Mouse (Mus musculus) heart, adult 2 months (tissue): ENCODE results near the gene Mpnd. TPM values are rescaled to one million over a fixed set of nuclear protein-coding genes. Genes with fewer than 3 reads are reported as not detected.

Experiments
- DNase-seq, 2 experiments: peaks; one replicate each; pipeline ENCODE4 v3.0.0; 2021
- H3K27ac ChIP-seq: fragments of 200-600 bp; 2 replicates; pipeline ENCODE4 v1.8.1; 2022
- H3K27me3 ChIP-seq: fragments of 200-500 bp; 2 replicates; pipeline ENCODE4 v1.6.1; 2012; ENCODE audit warnings: mild to moderate bottlenecking, low read length, inconsistent platforms, mixed read lengths; ENCODE audit not compliant: control insufficient read depth, insufficient read depth
- H3K36me3 ChIP-seq: fragments of 200-500 bp; 2 replicates; pipeline ENCODE4 v1.6.1; 2012; ENCODE audit warnings: low read length, inconsistent platforms; ENCODE audit not compliant: control insufficient read depth, insufficient read depth
- H3K4me1 ChIP-seq: fragments of 200-500 bp; 2 replicates; pipeline ENCODE4 v1.6.1; 2011; ENCODE audit warnings: low read length; ENCODE audit not compliant: control insufficient read depth, insufficient read depth
- H3K4me3 ChIP-seq: fragments of 200-600 bp; 2 replicates; pipeline ENCODE4 v1.8.1; 2022
- H3K79me2 ChIP-seq: fragments of 200-500 bp; replicated peaks from 2 replicates; pipeline ENCODE4 v1.6.1; 2012; ENCODE audit warnings: mild to moderate bottlenecking, inconsistent platforms, low read length, moderate library complexity, mixed read lengths; ENCODE audit not compliant: control insufficient read depth, insufficient read depth
- H3K9ac ChIP-seq: fragments of 200-500 bp; 2 replicates; pipeline ENCODE4 v1.6.1; 2012; ENCODE audit warnings: low read depth, mild to moderate bottlenecking, control low read depth, inconsistent platforms, low read length, mixed read lengths
- CTCF ChIP-seq: fragments of 200-600 bp; IDR thresholded peaks from 2 replicates; pipeline ENCODE4 v1.8.1; 2022; ENCODE audit warnings: antibody characterized with exemption, mild to moderate bottlenecking, moderate library complexity
- EP300 ChIP-seq: fragments of 200-500 bp; IDR thresholded peaks from 2 replicates; pipeline ENCODE4 v1.6.1; 2011; ENCODE audit warnings: low read depth, low read length, control low read depth; ENCODE audit not compliant: insufficient read depth
- POLR2A ChIP-seq: fragments of 200-500 bp; IDR thresholded peaks from 2 replicates; pipeline ENCODE4 v1.6.1; 2011; ENCODE audit warnings: mild to moderate bottlenecking, low read depth, low read length, control low read depth; ENCODE audit not compliant: insufficient read depth
- WGBS: fragments of 180-500 bp; shearing (Covaris S2); methylation state at CpG from one replicate; pipeline ENCODE4 v1.1.7; 2018; 5-methylcytosine and 5-hydroxymethylcytosine counted together
- intact Hi-C: fragments of 180-260 bp; cut with DNase I; formaldehyde crosslinking; loops from one replicate; pipeline ENCODE4 v1.15.1; 2025
- polyA plus RNA-seq: library from polyadenylated mRNA; depleted of rRNA; stranded (reverse); fragments of >200 nt; gene quantifications from 2 replicates; pipeline ENCODE4 v1.2.3, GENCODE M21; 2012
- total RNA-seq, 2 experiments: library from RNA; stranded (reverse); gene quantifications; 2 replicates each; pipeline ENCODE4 v1.2.3; 2021

Gene Mpnd
- total and polyA plus RNA-seq, 3 experiments = 63.1 to 78.9 (median 68.0) TPM

DNA sequence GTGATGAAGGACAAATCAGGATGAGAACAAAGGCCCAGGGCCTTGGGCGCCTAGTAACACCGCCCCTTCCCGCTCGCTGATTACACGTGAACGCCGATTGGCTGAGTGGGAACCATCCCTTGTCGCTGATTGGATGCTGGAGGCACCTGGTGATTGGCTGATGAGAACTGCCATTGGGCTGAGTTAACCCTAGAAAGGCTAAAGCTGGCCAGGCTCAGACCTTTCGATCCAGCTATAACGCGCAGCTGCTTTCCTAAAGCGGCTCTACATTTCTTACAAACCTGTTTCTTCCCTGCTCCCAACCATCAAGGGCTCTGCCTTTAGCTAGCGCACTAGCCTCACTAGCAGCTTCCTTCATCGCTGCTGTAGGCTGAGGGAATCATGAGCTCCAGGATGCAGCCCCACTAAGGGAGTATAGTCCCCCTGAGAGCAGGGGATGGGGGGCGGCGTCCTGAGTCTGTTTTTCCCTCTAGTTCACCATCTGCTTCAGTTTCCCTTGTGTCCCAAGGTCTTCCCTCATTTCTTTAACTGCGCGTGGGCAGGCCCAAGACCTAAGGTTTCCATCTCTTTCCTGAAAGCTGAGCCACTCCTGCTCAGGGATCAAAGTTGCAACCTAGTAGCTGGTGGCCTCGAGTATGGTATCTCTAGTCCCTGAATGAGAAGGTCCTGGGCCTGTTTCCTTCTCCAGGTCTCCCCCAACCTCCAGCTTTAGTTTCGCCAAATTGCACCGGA, 3.0 kb downstream of the Mpnd start:
- intact Hi-C loops = no loop called here
- Histone ChIP-seq H3K4me3 (peak overlapping the region; percentile 81), H3K4me1 (peaks cover 4% of the 10 kb centered on the region), H3K9ac (peak overlapping the region; percentile 48), H3K79me2 (no peaks in the 10 kb centered on the region), H3K27me3 (no peaks in the 10 kb centered on the region), H3K27ac (peak overlapping the region; percentile 87), H3K36me3 (no peaks in the 10 kb centered on the region)
- DNase-seq = peak; percentile 89 to 94
- WGBS = under 1% methylated on average over 21 of the region's 21 CpGs
- TF ChIP-seq EP300 (no peak), CTCF (no peak), POLR2A (no peak; the same call in 1 of the 2 replicates)

DNA sequence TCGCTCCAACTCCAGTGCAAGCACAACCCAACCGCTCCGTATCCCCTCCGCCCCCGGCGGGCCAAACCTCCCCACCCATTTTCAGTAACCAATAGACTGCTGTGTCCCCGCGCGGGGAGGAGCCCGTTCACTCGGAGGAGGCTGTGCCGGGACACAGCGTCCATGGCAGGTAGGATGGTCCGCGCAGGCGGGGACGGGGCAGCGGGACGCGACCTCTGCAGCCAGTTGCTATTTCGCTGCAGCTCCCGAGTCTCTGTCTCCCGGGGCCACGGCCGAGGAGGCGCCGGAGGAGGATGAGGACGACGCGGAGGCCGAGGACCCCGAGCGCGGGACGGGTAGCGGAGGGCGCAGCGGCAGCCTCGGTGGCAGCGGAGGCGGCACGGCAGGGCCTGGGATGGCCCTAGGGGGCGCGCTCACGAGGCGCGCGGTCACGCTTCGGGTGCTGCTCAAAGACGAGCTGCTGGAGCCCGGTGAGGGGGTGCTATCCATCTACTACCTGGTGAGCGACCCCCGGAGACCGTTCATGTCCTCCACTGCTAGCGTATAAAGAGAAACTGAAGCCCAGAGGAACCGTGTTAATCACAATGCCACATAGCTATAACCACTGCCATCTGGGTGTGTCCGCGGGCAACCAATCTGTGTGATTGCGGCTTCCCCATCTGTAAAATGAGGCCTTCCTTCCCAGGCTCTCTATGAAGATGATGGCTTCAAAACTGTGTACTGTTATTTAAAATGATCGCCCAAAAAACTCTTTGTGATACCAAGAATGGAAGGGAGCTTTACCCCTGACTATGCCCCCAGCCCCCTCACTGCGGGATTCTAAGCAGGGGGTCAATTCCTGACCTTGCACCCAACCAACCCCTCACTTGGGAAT, 3.8 kb downstream of the Mpnd start:
- no peaks in the 10 kb centered on the region for H3K79me2 ChIP-seq
- no peaks in the 10 kb centered on the region for H3K27me3 ChIP-seq
- intact Hi-C loops = no loop called here
- peak overlapping the region; percentile 74 for H3K9ac ChIP-seq
- WGBS = under 1% methylated on average over 61 of the region's 62 CpGs
- peaks cover 4% of the 10 kb centered on the region for H3K4me1 ChIP-seq
- TF ChIP-seq POLR2A = peak; percentile 89
- TF ChIP-seq CTCF = peak; percentile 77
- TF ChIP-seq EP300 = no peak
- DNase-seq = peak; percentile 92 to 96
- peak overlapping the region; percentile 81 for H3K4me3 ChIP-seq
- peak overlapping the region; percentile 87 for H3K27ac ChIP-seq
- no peaks in the 10 kb centered on the region for H3K36me3 ChIP-seq

DNA sequence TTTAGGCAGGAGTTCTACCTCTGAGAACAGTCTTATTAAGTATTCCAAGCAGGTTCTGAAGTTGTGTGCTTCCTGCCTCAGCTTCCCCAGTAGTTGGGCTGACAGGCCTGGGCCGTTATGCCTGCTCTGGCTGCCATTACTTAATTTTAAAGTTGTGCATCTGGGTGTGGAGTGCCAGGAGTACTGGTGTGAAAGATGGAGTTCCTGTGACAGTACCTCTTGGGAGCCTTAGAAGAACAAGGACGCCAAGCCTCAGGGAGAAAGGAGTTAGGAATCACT, 4.4 kb downstream of the Mpnd start:
- peak overlapping the region; percentile 87; the same call in 1 of the 2 replicates for H3K27ac ChIP-seq
- no peaks in the 10 kb centered on the region for H3K27me3 ChIP-seq
- H3K4me1 ChIP-seq = peaks cover 4% of the 10 kb centered on the region
- no peak for DNase-seq
- H3K36me3 ChIP-seq = no peaks in the 10 kb centered on the region
- no peak overlapping the region for H3K9ac ChIP-seq
- H3K79me2 ChIP-seq = no peaks in the 10 kb centered on the region
- TF ChIP-seq CTCF (no peak), EP300 (no peak), POLR2A (no peak)
- peak overlapping the region; percentile 81 for H3K4me3 ChIP-seq
- WGBS = 44% methylated on average over 2 of the region's 2 CpGs
- intact Hi-C loops = loop anchor here (1.0 to 2.0 kb wide), 3 partner anchors 27 to 50 kb away; partner anchors contain the start of gene Sh3gl1

DNA sequence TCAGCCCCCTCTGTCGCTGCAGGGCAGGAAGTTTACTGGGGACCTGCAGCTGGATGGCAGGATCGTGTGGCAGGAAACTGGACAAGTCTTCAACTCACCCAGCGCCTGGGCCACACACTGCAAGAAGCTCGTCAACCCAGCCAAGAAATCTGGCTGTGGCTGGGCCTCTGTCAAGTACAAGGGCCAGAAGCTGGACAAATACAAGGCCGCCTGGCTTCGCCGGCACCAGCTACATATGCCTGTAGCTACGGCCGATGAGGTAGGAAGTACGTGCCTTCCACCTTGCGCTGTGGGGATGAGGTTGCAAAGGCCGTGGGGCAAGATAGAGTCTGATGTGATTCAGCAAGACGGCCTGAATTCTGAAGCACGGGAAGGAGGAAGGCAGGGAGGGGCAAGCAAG, 4.7 kb downstream of the Mpnd start:
- H3K4me1 ChIP-seq = peaks cover 4% of the 10 kb centered on the region

DNA sequence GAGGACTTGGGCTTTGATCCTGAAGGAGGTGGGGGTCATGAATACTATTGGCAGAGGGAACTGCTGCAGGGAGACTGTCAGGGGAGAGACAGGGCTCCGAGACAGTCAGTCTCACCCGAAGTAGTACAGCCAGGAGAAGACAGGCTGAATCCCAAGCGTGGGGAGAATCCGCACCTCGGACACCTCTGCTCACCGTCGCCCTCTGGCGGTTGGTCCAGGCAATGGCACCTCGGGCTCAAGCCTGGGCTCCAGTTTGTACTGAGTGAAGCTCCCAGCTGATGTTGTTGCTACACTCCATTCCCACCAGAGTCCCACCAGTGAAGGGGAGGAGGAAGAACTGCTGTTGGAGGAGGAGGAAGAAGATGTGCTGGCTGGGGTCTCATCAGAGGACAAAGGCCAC, 5.2 kb downstream of the Mpnd start:
- peak; percentile 70 to 88 for DNase-seq
- TF ChIP-seq CTCF (peak; percentile 98; the same call in 1 of the 2 replicates), EP300 (0 out of 2 replicates have a peak, but pooled peaks have one; percentile 44), POLR2A (no peak)
- Histone ChIP-seq H3K36me3 (no peaks in the 10 kb centered on the region), H3K27me3 (no peaks in the 10 kb centered on the region), H3K4me3 (no peak overlapping the region), H3K27ac (no peak overlapping the region), H3K79me2 (no peaks in the 10 kb centered on the region), H3K9ac (no peak overlapping the region), H3K4me1 (peaks cover 4% of the 10 kb centered on the region)
- intact Hi-C loops = loop anchor here (1.0 to 2.0 kb wide), 3 partner anchors 26 to 50 kb away; partner anchors contain the start of gene Sh3gl1
- 7% methylated on average over 9 of the region's 9 CpGs for WGBS

More for the DNA sequence above, 4.7 kb downstream of the Mpnd start:
- H3K27me3 ChIP-seq = no peaks in the 10 kb centered on the region
- intact Hi-C loops = loop anchor here (1.0 to 2.0 kb wide), 3 partner anchors 27 to 50 kb away; partner anchors contain the start of gene Sh3gl1
- H3K9ac ChIP-seq = no peak overlapping the region
- TF ChIP-seq CTCF = no peak
- TF ChIP-seq POLR2A = no peak
- no peak for TF ChIP-seq EP300
- no peaks in the 10 kb centered on the region for H3K36me3 ChIP-seq
- H3K27ac ChIP-seq = no peak overlapping the region
- H3K79me2 ChIP-seq = no peaks in the 10 kb centered on the region
- WGBS = 65% methylated on average over 14 of the region's 14 CpGs
- no peak overlapping the region for H3K4me3 ChIP-seq
- no peak for DNase-seq
